Mouse (Mus musculus): Measurements from ENCODE around the gene Olfr444. TPM values are rescaled to one million over a fixed set of nuclear protein-coding genes. Genes with fewer than 3 reads are reported as not detected.

Olfr444 gene
- not detected for polyA plus RNA-seq (2017; shearing (Covaris generic))

DNA sequence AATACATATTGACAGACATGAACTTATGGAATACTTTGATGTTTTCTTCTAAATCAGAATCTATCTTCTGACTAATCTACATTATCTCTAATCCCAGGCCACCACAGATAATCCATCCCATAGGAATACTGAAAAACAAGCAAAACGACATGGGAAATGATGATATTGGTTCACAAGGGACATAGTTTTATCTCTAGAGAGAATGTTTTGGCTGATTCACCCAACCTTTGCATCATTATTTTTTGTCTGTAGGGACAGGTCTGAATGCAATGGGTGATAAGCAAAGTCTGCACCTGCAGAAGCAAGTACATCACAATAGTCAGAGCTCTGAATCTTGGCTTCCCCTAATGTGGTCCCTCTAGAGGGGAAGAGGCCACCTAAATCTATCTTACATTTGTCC is at the start of gene Olfr444:
Olfr444 (plus strand) TSS at position 301 of the 400 bp plus-strand sequence.

DNA sequence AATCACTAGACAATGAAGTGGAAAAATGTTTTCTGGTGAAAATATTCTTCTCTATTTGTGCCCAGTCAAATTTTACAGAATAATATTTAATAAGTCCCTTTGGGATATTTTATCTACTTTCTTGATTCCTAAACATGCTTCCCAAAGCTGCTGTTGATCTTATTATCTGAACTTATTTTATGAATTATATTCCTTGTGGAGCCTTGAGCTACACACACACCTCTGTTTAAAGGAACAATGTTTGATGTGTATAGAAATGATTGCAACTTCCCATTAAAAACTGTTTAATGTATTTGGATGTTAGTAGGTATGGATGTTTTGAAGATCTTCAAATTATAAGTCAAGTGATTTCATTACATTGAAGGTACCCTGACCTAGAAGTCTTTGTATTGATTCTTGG is 40.3 kb upstream of the Olfr444 start, which contains the start of gene Olfr447:
Olfr447 (plus strand) TSS at position 301 of the 400 bp plus-strand sequence.

DNA sequence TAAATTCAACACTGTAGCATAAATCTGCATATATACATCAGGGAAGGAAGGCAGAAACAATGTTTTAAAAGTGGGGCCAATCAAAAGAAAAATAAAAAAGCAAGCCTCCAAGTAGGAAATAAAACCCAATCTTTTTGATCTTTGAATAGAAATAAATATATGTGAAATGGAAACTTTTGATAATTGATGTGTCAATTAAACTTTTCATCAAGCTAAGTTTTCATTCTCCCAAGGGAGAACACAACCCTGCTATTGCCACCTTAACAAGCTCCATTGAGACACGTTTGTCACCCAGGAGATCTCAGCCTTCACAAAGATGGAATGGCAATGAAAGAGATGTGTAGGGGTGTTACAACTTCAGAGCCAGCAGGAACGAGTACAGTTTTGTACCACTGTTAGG is 27.8 kb upstream of the Olfr444 start, which contains the start of gene Olfr446:
Olfr446 (plus strand) TSS at position 301 of the 400 bp plus-strand sequence.

Other genes starting within 250 kb of the Olfr444 start
- under 1 TPM; 0.31 to 0.76 TPM for gene Tcaf1, start 239.0 kb upstream of the Olfr444 start, polyA plus RNA-seq (2017; shearing (Covaris generic))
- gene Olfr453, start 209.7 kb upstream of the Olfr444 start, polyA plus RNA-seq (2017; shearing (Covaris generic)) = under 1 TPM in 1 of 2 experiments, not detected in 1; 0.64 TPM
- gene Olfr38, start 192.7 kb upstream of the Olfr444 start, polyA plus RNA-seq (2017; shearing (Covaris generic)) = under 1 TPM in 1 of 2 experiments, not detected in 1; 0.78 TPM
- not detected for gene Olfr452, start 164.0 kb upstream of the Olfr444 start, polyA plus RNA-seq (2017; shearing (Covaris generic))
- not detected for gene Olfr450, start 137.1 kb upstream of the Olfr444 start, polyA plus RNA-seq (2017; shearing (Covaris generic))
- under 1 TPM in 1 of 2 experiments, not detected in 1; 0.19 TPM for gene Olfr449, start 114.7 kb upstream of the Olfr444 start, polyA plus RNA-seq (2017; shearing (Covaris generic))
- gene Olfr448, start 58.6 kb upstream of the Olfr444 start, polyA plus RNA-seq (2017; shearing (Covaris generic)) = not detected
- gene Olfr447, start 40.2 kb upstream of the Olfr444 start, polyA plus RNA-seq (2017; shearing (Covaris generic)) = not detected
- under 1 TPM; 0.08 to 0.71 TPM for gene Olfr446, start 27.7 kb upstream of the Olfr444 start, polyA plus RNA-seq (2017; shearing (Covaris generic))
- gene Olfr441, start 157.3 kb downstream of the Olfr444 start, polyA plus RNA-seq (2017; shearing (Covaris generic)) = not detected
- gene Olfr237-ps1, start 197.5 kb downstream of the Olfr444 start, polyA plus RNA-seq (2017; shearing (Covaris generic)) = 1 to 10 TPM in 1 of 2 experiments, under 1 TPM in 1; 0.20 to 1.6 TPM
- not detected for gene Olfr437, start 214.2 kb downstream of the Olfr444 start, polyA plus RNA-seq (2017; shearing (Covaris generic))
- under 1 TPM; 0.04 to 0.78 TPM for gene Olfr13, start 223.1 kb downstream of the Olfr444 start, polyA plus RNA-seq (2017; shearing (Covaris generic))
- not detected for gene Olfr435, start 248.1 kb downstream of the Olfr444 start, polyA plus RNA-seq (2017; shearing (Covaris generic))

Measured in inflammation-experienced regulatory T-cells (primary cell).